Mouse (Mus musculus) midbrain, embryonic 12.5 days (tissue): ENCODE measurements at regions not wholly inside any gene's neighbourhood (a gene's known extent, or its start where the extent isn't known, plus 50 kb on each side); places are given as distances from the start of the nearest gene placed in this dataset.

Experiments used
- ATAC-seq: fragments of 200-750 bp; cut with Nextera tagmentation; 2 replicates; pipeline ENCODE4 v1.8.0; 2017; ENCODE audit warnings: low read depth, moderate TSS enrichment, moderate library complexity; ENCODE audit not compliant: low FRiP score
- H3K27ac ChIP-seq: fragments of 300-500 bp; sonication (generic); replicated peaks from 2 replicates; pipeline ENCODE4 v1.5.1; 2016; ENCODE audit warnings: mild to moderate bottlenecking
- H3K27me3 ChIP-seq: fragments of 300-500 bp; sonication (generic); 2 replicates; pipeline ENCODE4 v1.6.1; 2016; ENCODE audit warnings: mild to moderate bottlenecking
- H3K36me3 ChIP-seq: fragments of 300-500 bp; sonication (generic); 2 replicates; pipeline ENCODE4 v1.6.1; 2016
- H3K4me1 ChIP-seq: fragments of 300-500 bp; sonication (generic); 2 replicates; pipeline ENCODE4 v1.6.1; 2016
- H3K4me2 ChIP-seq: fragments of 300-500 bp; sonication (generic); replicated peaks from 2 replicates; pipeline ENCODE4 v1.6.1; 2016; ENCODE audit warnings: mild to moderate bottlenecking, moderate library complexity
- H3K4me3 ChIP-seq: fragments of 300-500 bp; sonication (generic); 2 replicates; pipeline ENCODE4 v1.5.1; 2016; ENCODE audit warnings: mild to moderate bottlenecking
- H3K9ac ChIP-seq: fragments of 300-500 bp; sonication (generic); replicated peaks from 2 replicates; pipeline ENCODE4 v1.6.1; 2016; ENCODE audit warnings: mild to moderate bottlenecking, moderate library complexity
- H3K9me3 ChIP-seq: fragments of 300-500 bp; sonication (generic); 2 replicates; pipeline ENCODE4 v1.6.1; 2016; ENCODE audit warnings: mild to moderate bottlenecking
- WGBS: fragments of 180-500 bp; shearing (Covaris S2); methylation state at CpG from one replicate; pipeline ENCODE4 v1.1.7; 2016; 5-methylcytosine and 5-hydroxymethylcytosine counted together

DNA sequence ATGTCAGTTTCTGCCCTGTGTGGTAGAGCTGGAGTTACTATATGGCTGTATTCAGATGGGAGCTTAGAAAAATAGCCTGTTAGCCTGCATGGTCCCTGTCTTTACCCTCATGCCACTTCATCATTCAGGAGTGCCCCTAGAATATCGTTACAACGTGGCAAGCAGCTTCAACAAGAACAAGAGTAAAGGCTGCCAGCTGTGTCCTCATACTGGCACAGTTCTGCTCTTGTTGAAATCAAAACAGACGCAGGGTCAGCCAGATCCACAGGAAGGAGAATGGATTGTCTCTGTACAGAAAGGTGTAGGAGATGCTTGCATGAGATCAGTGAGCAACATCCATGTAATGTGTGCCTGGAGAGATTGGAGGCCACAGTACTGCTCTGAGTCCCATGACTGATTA, 122.4 kb upstream of the Jade1 start:
- Histone ChIP-seq H3K27me3 (no peaks in the 10 kb centered on the region), H3K27ac (no peak overlapping the region), H3K9me3 (no peaks in the 10 kb centered on the region), H3K9ac (no peak overlapping the region), H3K4me1 (no peaks in the 10 kb centered on the region), H3K4me3 (no peak overlapping the region), H3K4me2 (no peak overlapping the region), H3K36me3 (no peaks in the 10 kb centered on the region)
- no peak for ATAC-seq
- 88% methylated on average over 3 of the region's 3 CpGs for WGBS

DNA sequence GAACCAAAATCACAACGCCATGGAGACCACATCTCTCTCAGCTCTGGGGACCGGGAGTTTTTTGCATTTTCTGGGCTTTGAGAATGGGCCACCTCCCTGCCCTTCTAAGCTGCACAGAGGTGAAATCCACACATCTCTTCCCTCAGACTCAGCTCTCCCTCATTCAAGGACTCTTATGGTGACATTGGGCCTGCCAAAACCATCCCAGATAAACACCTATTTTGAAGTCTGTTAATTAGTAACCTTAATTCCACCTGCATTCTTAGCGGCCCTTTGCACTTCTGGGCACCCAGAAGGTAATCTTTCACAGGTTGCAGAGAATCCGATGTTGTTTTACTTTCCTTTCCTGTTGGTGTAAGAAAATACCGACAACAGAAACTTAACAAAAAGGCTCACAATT, 123.2 kb upstream of the Jade1 start:
- no peaks in the 10 kb centered on the region for H3K4me1 ChIP-seq
- no peaks in the 10 kb centered on the region for H3K27me3 ChIP-seq
- no peak overlapping the region for H3K9ac ChIP-seq
- H3K4me3 ChIP-seq: no peak overlapping the region
- no peak overlapping the region for H3K4me2 ChIP-seq
- ATAC-seq: no peak
- H3K36me3 ChIP-seq: no peaks in the 10 kb centered on the region
- WGBS: 87% methylated on average over 5 of the region's 5 CpGs
- H3K9me3 ChIP-seq: no peaks in the 10 kb centered on the region
- no peak overlapping the region for H3K27ac ChIP-seq

DNA sequence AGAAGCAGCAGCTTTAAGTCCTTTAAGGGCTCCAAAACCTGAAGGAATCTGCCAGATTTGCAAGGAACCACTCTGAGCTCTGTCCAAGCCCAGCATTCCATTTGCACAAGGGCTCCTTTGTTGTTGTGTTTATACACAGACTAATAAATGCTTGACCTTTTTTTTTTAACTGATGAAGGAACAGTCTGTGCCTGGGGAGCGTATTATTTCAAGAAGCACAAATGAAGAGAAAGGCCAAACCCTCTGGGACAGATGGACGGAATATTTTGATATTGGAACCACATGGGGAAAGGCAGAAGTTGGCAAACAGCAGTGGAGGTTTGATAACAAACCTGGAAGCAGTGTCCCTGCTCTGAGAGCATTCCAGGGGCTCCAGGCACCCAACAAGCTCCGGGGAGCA, 125.3 kb upstream of the Jade1 start:
- Histone ChIP-seq H3K9ac (no peak overlapping the region), H3K27me3 (no peaks in the 10 kb centered on the region), H3K9me3 (no peaks in the 10 kb centered on the region), H3K36me3 (no peaks in the 10 kb centered on the region), H3K4me1 (no peaks in the 10 kb centered on the region), H3K27ac (no peak overlapping the region), H3K4me2 (no peak overlapping the region), H3K4me3 (no peak overlapping the region)
- ATAC-seq: no peak
- WGBS: 64% methylated on average over 3 of the region's 3 CpGs

DNA sequence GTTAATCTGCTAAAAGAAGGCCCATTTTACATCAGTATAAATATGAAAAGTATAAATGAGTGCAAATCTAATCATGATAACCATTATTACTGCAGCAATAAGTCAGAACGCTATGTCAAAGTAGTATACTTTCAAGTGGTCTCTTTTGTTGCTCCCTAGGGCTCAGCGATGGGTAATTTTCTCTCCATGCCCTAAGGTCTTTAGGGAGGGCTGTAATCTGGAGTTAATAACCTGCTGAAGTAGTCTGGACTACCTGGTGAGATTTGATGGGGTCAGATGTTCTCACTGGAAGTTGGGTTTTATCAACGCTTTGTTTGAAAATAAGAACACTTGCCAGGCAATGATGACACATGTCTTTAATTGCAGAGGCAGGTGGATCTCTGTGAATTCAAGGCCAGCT, 128.6 kb upstream of the Jade1 start:
- no peak for ATAC-seq
- no peaks in the 10 kb centered on the region for H3K9me3 ChIP-seq
- H3K27me3 ChIP-seq: no peaks in the 10 kb centered on the region; the same call in 1 of the 2 replicates
- no peaks in the 10 kb centered on the region for H3K36me3 ChIP-seq
- no peak overlapping the region for H3K9ac ChIP-seq
- no peak overlapping the region for H3K4me3 ChIP-seq
- H3K27ac ChIP-seq: no peak overlapping the region
- no peak overlapping the region for H3K4me2 ChIP-seq
- 77% methylated on average over 3 of the region's 3 CpGs for WGBS
- peaks cover 13% of the 10 kb centered on the region for H3K4me1 ChIP-seq

DNA sequence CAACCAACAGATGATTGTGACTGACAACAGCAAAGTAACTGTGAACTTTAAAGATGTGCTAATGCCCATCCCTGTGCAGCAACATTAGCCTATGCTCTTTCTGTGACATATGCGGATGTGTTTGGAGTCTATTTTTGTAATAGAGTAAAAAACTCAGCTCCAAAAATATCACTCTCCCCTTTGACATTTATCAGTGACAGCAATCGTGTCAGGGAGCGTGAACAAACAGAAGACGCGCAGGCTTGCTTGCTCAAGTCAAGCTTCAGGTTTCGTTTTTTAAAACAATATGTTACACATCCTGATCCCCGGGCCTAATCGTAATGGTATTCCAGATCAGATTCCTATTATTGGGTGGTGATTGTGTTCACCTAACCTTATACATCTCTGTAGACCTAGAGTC, 129.7 kb upstream of the Jade1 start:
- no peaks in the 10 kb centered on the region for H3K9me3 ChIP-seq
- no peak overlapping the region for H3K27ac ChIP-seq
- no peak overlapping the region for H3K4me2 ChIP-seq
- 92% methylated on average over 8 of the region's 8 CpGs for WGBS
- ATAC-seq: no peak
- no peak overlapping the region for H3K9ac ChIP-seq
- H3K4me1 ChIP-seq: peaks cover 13% of the 10 kb centered on the region
- H3K27me3 ChIP-seq: no peaks in the 10 kb centered on the region; the same call in 1 of the 2 replicates
- H3K36me3 ChIP-seq: no peaks in the 10 kb centered on the region
- H3K4me3 ChIP-seq: no peak overlapping the region

DNA sequence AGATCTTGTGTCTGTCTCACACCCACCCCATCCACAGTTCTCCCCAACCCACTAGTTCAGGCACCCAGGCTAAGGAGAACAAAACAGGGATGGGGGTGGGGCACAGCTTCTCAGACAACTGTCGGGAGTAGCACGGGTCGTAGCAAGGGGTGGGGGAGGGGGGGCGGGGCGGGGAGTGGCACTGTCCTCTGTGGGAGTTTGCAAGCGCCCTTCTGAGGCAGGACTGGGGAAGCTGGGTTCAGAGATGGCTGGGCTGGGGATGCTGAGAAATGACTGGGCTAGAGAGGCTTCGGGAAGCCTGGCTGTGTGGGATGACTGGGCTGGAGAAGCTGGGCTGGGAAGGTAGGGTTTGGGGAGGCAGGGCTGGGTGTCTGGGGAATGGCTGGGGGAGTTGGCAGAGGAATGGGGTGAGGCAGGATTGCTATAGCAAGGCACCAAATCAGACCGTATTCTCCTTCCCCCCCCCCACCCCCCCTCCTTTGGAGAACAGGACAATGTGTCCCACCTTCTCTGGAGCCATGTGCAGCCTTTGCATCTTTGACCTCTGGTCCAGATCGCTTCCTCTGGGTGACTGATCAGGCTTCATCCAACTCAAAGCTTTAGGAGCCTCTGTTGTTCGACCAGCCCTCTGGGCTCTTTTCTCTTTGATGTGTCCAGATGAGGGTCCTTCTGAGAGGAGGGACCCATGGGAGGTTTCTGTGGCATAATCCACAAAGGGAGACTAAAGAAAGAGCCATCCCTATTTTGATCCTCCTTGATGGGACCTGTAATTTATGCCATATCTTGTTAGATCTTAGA, 131.2 kb upstream of the Jade1 start:
- H3K4me3 ChIP-seq: no peak overlapping the region
- 16% methylated on average over 8 of the region's 10 CpGs for WGBS
- no peaks in the 10 kb centered on the region for H3K36me3 ChIP-seq
- no peaks in the 10 kb centered on the region for H3K9me3 ChIP-seq
- no peak overlapping the region for H3K27ac ChIP-seq
- peaks cover 13% of the 10 kb centered on the region for H3K4me1 ChIP-seq
- no peak overlapping the region for H3K4me2 ChIP-seq
- no peaks in the 10 kb centered on the region; the same call in 1 of the 2 replicates for H3K27me3 ChIP-seq
- H3K9ac ChIP-seq: no peak overlapping the region
- ATAC-seq: peak; percentile 58

DNA sequence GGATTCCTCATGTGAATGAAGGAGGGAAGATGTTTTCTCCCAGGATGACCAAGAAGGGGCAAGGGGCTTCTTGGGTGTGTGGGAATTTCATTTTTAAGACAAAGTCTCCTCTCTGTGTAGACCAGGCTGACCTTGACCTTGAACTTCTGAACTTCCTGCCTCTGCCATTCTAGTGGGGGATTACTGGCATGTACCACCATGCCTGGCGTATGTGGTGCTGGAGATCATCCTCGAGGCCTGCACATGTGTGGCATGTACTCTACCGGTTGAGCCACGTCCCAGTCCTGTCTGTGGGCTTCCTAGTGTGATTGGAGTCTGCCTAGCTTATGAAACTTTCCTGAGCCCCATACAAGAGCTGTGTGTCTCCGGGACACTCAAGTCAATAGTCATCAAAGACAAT, 131.9 kb upstream of the Jade1 start:
- 58% methylated on average over 5 of the region's 5 CpGs for WGBS
- H3K36me3 ChIP-seq: no peaks in the 10 kb centered on the region

DNA sequence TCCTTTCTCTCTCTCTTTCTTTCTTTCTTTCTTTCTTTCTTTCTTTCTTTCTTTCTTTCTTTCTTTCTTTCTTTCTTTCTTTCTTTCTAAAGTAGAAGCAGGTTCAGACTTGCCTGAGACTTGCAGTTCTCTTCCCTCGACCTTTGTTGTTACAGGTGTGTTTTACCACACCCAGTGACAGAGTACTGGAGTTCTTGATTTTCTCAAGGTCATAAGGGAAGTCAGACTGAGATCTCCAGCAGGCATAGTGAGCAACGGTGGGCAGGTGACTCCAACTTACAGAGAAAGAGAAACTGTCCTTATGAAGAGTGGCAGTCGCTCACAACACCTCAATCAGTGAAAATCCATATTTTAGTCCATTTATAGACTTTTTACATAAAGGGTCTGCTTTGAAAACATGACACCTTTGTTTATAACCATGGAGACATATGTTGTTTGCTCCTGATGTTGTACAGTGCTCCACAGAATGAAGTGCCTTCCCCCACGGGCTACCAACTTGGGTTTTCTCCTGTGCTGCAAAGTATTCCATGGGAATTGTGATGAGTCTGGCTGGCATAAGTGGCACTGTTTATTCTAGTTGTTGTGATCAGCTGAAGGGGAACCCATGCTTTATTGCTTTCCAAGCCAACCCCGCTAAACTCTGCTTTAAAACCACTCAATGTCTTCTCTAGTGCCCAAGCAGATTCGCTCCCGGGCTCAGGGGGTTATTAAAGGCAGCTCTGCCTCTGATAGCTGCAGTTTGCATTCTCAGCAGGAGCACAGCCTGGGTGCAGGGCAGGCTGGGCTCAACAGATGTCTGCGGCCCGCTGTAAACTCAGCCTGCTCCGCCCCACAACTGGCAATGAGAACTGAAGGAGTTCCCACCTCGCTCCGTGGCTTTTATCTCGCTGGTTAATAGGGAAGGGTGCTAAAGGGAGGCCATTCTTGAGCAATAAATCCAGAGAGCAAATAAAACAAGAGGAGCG, 132.6 kb upstream of the Jade1 start:
- no peak for ATAC-seq
- no peaks in the 10 kb centered on the region; the same call in 1 of the 2 replicates for H3K27me3 ChIP-seq
- H3K4me1 ChIP-seq: peaks cover 13% of the 10 kb centered on the region
- H3K36me3 ChIP-seq: no peaks in the 10 kb centered on the region
- H3K4me3 ChIP-seq: no peak overlapping the region
- H3K9me3 ChIP-seq: no peaks in the 10 kb centered on the region
- H3K27ac ChIP-seq: no peak overlapping the region
- 26% methylated on average over 14 of the region's 14 CpGs for WGBS
- H3K4me2 ChIP-seq: no peak overlapping the region
- no peak overlapping the region for H3K9ac ChIP-seq

More for the DNA sequence above, 131.9 kb upstream of the Jade1 start:
- H3K27ac ChIP-seq: no peak overlapping the region
- no peak overlapping the region for H3K4me3 ChIP-seq
- H3K4me2 ChIP-seq: no peak overlapping the region
- no peaks in the 10 kb centered on the region; the same call in 1 of the 2 replicates for H3K27me3 ChIP-seq
- no peak overlapping the region for H3K9ac ChIP-seq
- H3K9me3 ChIP-seq: no peaks in the 10 kb centered on the region
- peaks cover 13% of the 10 kb centered on the region for H3K4me1 ChIP-seq
- ATAC-seq: 0 out of 2 replicates have a peak, but pooled peaks have one; percentile 14

DNA sequence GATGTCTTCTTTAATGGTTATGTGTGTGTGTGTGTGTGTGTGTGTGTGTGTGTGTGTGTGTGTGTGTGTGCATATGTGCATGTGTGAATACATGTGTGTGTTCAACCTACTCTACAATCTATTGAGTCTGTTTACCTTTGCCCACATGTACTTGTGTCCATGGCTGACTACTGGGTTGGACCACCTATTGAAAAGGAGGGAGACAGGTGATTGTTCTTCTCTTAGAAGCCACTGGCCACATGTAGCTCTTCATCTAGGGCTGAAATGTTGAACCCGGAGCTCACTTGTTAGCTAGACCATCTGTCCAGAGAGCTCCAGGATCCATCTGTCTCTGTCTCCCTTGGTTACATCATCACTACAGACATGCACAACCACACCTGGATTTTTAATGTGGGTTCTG, 141.8 kb upstream of the Jade1 start:
- Histone ChIP-seq H3K9ac (no peak overlapping the region), H3K4me3 (no peak overlapping the region), H3K9me3 (no peaks in the 10 kb centered on the region), H3K4me2 (no peak overlapping the region), H3K27me3 (no peaks in the 10 kb centered on the region), H3K27ac (no peak overlapping the region), H3K36me3 (no peaks in the 10 kb centered on the region), H3K4me1 (peaks cover 4% of the 10 kb centered on the region)
- 95% methylated on average over 1 of the region's 1 CpGs for WGBS
- no peak for ATAC-seq

DNA sequence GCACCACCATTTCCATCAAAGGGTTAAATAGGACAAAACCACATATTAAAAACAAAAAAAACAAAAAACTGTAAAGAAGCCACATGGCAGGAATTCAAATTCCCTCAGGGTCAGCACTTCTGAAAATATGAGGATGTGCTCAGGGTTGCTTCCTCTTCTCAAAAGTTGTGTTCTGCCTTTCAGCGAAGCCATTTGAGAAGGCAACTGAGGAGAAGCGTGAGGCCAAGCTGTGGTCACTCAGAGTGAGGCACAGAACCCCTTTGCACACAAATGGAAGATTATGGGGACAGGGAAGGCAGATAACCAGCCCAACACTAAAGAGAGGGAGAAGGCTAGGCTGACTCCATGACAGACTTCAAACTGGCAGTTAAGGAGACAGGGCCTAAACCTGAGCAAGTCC, 142.8 kb upstream of the Jade1 start:
- Histone ChIP-seq H3K36me3 (no peaks in the 10 kb centered on the region), H3K27ac (no peak overlapping the region), H3K27me3 (0 out of 2 replicates have a peak, but pooled peaks cover 3% of the 10 kb centered on the region), H3K9ac (no peak overlapping the region), H3K9me3 (no peaks in the 10 kb centered on the region), H3K4me2 (no peak overlapping the region), H3K4me3 (no peak overlapping the region), H3K4me1 (peaks cover 4% of the 10 kb centered on the region)
- WGBS: 85% methylated on average over 2 of the region's 2 CpGs
- ATAC-seq: no peak

DNA sequence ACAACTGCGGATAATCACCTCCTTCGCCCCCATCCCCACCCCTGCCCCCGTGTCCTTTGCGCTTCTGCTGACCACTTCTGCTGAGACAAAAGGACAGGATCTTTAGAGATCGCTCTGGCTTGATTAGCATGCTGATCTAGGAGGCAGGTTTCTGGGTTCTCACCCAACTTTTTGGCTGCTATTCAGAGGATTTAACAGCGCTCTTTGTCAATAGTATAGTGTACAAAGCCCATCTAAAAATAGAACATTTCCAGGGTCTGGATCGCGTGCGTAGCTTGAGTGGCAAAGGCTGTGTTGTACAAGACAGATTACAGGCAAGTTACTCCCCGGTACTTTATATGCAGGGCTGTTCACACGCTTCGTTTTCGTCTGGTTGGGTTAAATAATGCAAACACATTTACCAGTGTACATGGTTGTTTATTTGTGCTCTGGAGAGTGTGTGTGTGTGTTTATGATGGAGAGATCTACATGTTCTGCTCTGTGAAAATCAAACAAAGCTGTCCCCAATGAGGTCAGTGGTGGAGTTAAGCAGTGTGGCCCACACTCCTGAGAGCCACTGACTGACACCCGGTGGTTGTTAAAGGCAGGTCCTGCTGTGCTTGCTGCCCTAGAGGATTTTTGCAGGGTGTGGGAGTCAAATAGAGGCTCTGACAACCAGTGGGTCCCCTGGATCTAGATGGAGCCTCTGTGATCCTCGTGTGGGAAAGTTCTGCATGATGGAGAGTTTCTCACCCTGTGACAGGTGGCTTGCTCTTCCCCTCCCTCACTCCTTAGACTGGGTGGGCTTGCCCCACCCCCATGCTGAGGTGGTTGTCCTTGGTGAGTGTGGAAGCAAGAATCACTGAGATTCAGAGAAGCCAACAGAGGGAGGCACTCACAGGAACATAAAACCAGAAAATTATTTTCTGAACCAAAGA, 146.5 kb upstream of the Jade1 start:
- Histone ChIP-seq H3K4me2 (peak overlapping the region; percentile 58), H3K9me3 (no peaks in the 10 kb centered on the region), H3K9ac (peak overlapping the region; percentile 50), H3K4me3 (peak overlapping the region; percentile 44), H3K27me3 (peaks cover 9% of the 10 kb centered on the region; the same call in 1 of the 2 replicates), H3K4me1 (peaks cover 4% of the 10 kb centered on the region), H3K27ac (peak overlapping the region; percentile 32; the same call in 1 of the 2 replicates), H3K36me3 (no peaks in the 10 kb centered on the region)
- peak; percentile 75 for ATAC-seq
- WGBS: 13% methylated on average over 15 of the region's 15 CpGs
